Mouse (Mus musculus) thymus, adult 2 months (tissue): ENCODE results near the gene Ccng2.

ENCODE experiments used
- CTCF ChIP-seq: fragments of 200-500 bp; IDR thresholded peaks from 2 replicates; pipeline ENCODE4 v1.5.1; 2012; ENCODE audit warnings: mild to moderate bottlenecking, control low read depth, low read length, moderate library complexity, borderline replicate concordance; ENCODE audit not compliant: control insufficient read depth, poor library complexity, insufficient read depth; ENCODE audit errors: extremely low read depth
- POLR2A ChIP-seq: fragments of 200-500 bp; IDR thresholded peaks from 2 replicates; pipeline ENCODE4 v1.6.1; 2012; ENCODE audit warnings: mild to moderate bottlenecking, low read length, control low read depth, moderate library complexity; ENCODE audit not compliant: control insufficient read depth, poor library complexity, insufficient read depth; ENCODE audit errors: extremely low read depth

DNA sequence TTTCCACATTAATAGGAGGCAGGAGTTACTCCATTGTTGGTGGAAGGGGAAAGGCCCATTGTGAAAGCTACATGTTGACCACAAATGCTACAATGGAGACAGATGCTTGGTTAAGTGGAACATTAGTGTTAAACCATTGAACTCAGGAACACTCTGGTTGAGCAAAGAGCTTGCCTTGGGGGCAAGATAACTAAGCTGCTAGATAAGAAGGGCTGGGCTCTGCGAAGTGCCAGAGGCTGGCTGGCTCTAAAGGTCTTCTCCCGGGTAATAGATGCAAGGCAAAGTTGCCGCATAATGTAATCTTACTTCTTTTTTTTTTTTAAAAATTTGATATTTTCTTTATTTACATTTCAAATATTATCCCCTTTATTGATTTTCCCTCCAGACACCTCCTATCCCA lies 39.9 kb upstream of the Ccng2 start:
- TF ChIP-seq CTCF (no peak), POLR2A (no peak)
